Mouse (Mus musculus): ENCODE data around the gene BC049715. TPM values are rescaled to one million over a fixed set of nuclear protein-coding genes. Genes with fewer than 3 reads are reported as not detected.

Gene BC049715
- total and polyA plus RNA-seq, 2 experiments from 2014 or later: 1.2 to 4.2 TPM

DNA sequence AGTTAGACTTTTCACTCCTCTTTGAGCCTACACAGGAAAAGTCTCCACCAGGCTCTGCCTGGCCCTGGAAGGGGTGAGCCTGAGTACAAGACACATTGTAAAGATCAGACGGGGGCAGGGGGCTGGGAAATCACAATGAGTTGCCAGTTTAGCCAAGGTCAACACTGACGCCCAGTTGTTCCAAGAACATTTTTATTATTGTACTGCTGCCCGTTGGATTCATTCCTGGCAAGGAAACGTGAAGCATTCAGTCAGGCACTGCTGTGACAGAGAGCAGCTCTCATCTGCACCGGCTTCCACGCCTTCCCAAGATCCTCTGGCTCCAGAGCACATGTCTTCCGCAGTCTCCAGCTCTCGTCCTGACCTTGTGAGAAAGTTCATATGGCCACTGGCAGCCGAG, 60.4 kb downstream of the BC049715 start:
- H3K27ac ChIP-seq: no peak overlapping the region
- no peak for ATAC-seq
- no peak overlapping the region for H3K4me2 ChIP-seq (ENCODE audit: low read depth, low read length)
- DNase-seq (ENCODE audit: low spot score): peak; percentile 3
- whole genome bisulfite sequencing: 66% methylated on average over 9 of the region's 9 CpGs
- no peaks in the 10 kb centered on the region for H3K27me3 ChIP-seq (ENCODE audit: insufficient read depth, low read length)
- H3K4me3 ChIP-seq (ENCODE audit: low read length): no peak overlapping the region
- no peaks in the 10 kb centered on the region for H3K9me3 ChIP-seq (ENCODE audit: low read length)
- H3K9ac ChIP-seq (replicated peaks; ENCODE audit: low read length): no peak overlapping the region
- H3K4me1 ChIP-seq (ENCODE audit: insufficient read depth, low read length): no peaks in the 10 kb centered on the region
- TF ChIP-seq CTCF (IDR thresholded peaks at IDR 0.05; ENCODE audit: low read depth): no peak
- no peaks in the 10 kb centered on the region for H3K36me3 ChIP-seq (ENCODE audit: insufficient read depth, low read length)

DNA sequence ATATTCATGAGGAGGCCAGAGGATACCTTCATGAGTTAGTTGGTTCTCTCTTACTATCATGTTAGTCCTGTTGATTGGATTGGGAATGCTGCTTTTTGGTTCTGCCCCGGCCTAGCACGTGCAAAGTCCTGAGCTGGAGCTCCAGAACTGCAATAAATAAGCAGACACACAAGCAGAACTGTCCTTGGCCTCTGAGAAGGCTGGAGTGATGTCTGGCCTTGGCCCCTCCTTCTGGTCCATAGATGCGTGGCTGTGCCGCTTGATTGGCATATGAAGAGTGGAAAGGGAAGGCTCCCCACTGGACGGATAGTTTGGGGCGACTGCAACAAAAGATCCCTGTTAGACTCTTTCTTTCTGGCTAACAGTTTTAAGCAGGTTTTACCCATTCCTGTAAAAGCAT, 61.6 kb downstream of the BC049715 start:
- Histone ChIP-seq H3K36me3 (ENCODE audit: insufficient read depth, low read length) (no peaks in the 10 kb centered on the region), H3K27ac (no peak overlapping the region), H3K4me3 (ENCODE audit: low read length) (no peak overlapping the region), H3K27me3 (ENCODE audit: insufficient read depth, low read length) (no peaks in the 10 kb centered on the region), H3K9ac (replicated peaks; ENCODE audit: low read length) (no peak overlapping the region), H3K9me3 (ENCODE audit: low read length) (no peaks in the 10 kb centered on the region), H3K4me2 (ENCODE audit: low read depth, low read length) (no peak overlapping the region), H3K4me1 (ENCODE audit: insufficient read depth, low read length) (no peaks in the 10 kb centered on the region)
- 87% methylated on average over 6 of the region's 6 CpGs for WGBS
- no peak for TF ChIP-seq CTCF (IDR thresholded peaks at IDR 0.05; ENCODE audit: low read depth)
- no peak for DNase-seq (ENCODE audit: low spot score)
- ATAC-seq: no peak

- Histone ChIP-seq H3K27me3 (ENCODE audit: insufficient read depth, low read length) (no peaks in the 10 kb centered on the region), H3K9ac (replicated peaks; ENCODE audit: low read length) (no peak overlapping the region), H3K4me2 (ENCODE audit: low read depth, low read length) (no peak overlapping the region), H3K4me3 (ENCODE audit: low read length) (no peak overlapping the region), H3K4me1 (ENCODE audit: insufficient read depth, low read length) (no peaks in the 10 kb centered on the region), H3K9me3 (ENCODE audit: low read length) (no peaks in the 10 kb centered on the region), H3K36me3 (ENCODE audit: insufficient read depth, low read length) (no peaks in the 10 kb centered on the region), H3K27ac (no peak overlapping the region)
- DNase-seq (ENCODE audit: low spot score): no peak
- no peak for ATAC-seq
- no peak for TF ChIP-seq CTCF (IDR thresholded peaks at IDR 0.05; ENCODE audit: low read depth)
- WGBS: 92% methylated on average over 6 of the region's 6 CpGs
Observed at GRCm38 (mm10) chr6:136889554-136889953, 62.1 kb downstream of the BC049715 start.

Small RNA genes lying within 50 kb of the gene (microRNA-seq; reads per million reads assigned to microRNA genes)
- gene Gm44364: 0 reads per million in 2 experiments

Other genes with a start within 250 kb of the BC049715 start
- 0.32 TPM in 1 of 2 replicates, not detected in the other for gene Plbd1, start 165.7 kb upstream of the BC049715 start, total RNA-seq (2014; rRNA removed)
- 1.3 and 1.4 TPM in 2 replicates for gene Plbd1, start 165.7 kb upstream of the BC049715 start, polyA plus RNA-seq (2015; fragmentation: Nextera tagmentation; extraction: Ambion mirVana)
- gene Gucy2c, start 45.9 kb upstream of the BC049715 start, total RNA-seq (2014; rRNA removed): 0.50 and 0.52 TPM in 2 replicates
- gene Gucy2c, start 45.9 kb upstream of the BC049715 start, polyA plus RNA-seq (2015; fragmentation: Nextera tagmentation; extraction: Ambion mirVana): 0.28 and 0.45 TPM in 2 replicates
- gene Hist4h4, start 23.2 kb upstream of the BC049715 start, total RNA-seq (2014; rRNA removed): 80.5 and 164 TPM in 2 replicates
- gene Hist4h4, start 23.2 kb upstream of the BC049715 start, polyA plus RNA-seq (2015; fragmentation: Nextera tagmentation; extraction: Ambion mirVana): 0.39 and 0.47 TPM in 2 replicates
- gene H2afj, start 19.4 kb upstream of the BC049715 start, total RNA-seq (2014; rRNA removed): 36.8 and 42.0 TPM in 2 replicates
- gene H2afj, start 19.4 kb upstream of the BC049715 start, polyA plus RNA-seq (2015; fragmentation: Nextera tagmentation; extraction: Ambion mirVana): 116 and 119 TPM in 2 replicates
- gene Wbp11, start 607 bp downstream of the BC049715 start, total RNA-seq (2014; rRNA removed): 37.1 and 39.4 TPM in 2 replicates
- 78.1 and 81.2 TPM in 2 replicates for gene Wbp11, start 607 bp downstream of the BC049715 start, polyA plus RNA-seq (2015; fragmentation: Nextera tagmentation; extraction: Ambion mirVana)
- 1.8 TPM in 2 replicates for gene Smco3, start 7.8 kb downstream of the BC049715 start, total RNA-seq (2014; rRNA removed)
- gene Smco3, start 7.8 kb downstream of the BC049715 start, polyA plus RNA-seq (2015; fragmentation: Nextera tagmentation; extraction: Ambion mirVana): 0.56 and 1.3 TPM in 2 replicates
- 0.37 and 0.43 TPM in 2 replicates for gene Art4, start 30.1 kb downstream of the BC049715 start, total RNA-seq (2014; rRNA removed)
- 0.25 and 0.34 TPM in 2 replicates for gene Art4, start 30.1 kb downstream of the BC049715 start, polyA plus RNA-seq (2015; fragmentation: Nextera tagmentation; extraction: Ambion mirVana)
- gene Mgp, start 48.2 kb downstream of the BC049715 start, total RNA-seq (2014; rRNA removed): 23.6 and 34.6 TPM in 2 replicates
- 74.4 and 81.8 TPM in 2 replicates for gene Mgp, start 48.2 kb downstream of the BC049715 start, polyA plus RNA-seq (2015; fragmentation: Nextera tagmentation; extraction: Ambion mirVana)
- gene Erp27, start 94.6 kb downstream of the BC049715 start, total RNA-seq (2014; rRNA removed): not detected in 2 replicates
- not detected in 2 replicates for gene Erp27, start 94.6 kb downstream of the BC049715 start, polyA plus RNA-seq (2015; fragmentation: Nextera tagmentation; extraction: Ambion mirVana)
- not detected in 2 replicates for gene Pde6h, start 96.2 kb downstream of the BC049715 start, total RNA-seq (2014; rRNA removed)
- 0.76 and 1.3 TPM in 2 replicates for gene Pde6h, start 96.2 kb downstream of the BC049715 start, polyA plus RNA-seq (2015; fragmentation: Nextera tagmentation; extraction: Ambion mirVana)
- gene Arhgdib, start 114.3 kb downstream of the BC049715 start, total RNA-seq (2014; rRNA removed): 7.2 and 12.8 TPM in 2 replicates
- gene Arhgdib, start 114.3 kb downstream of the BC049715 start, polyA plus RNA-seq (2015; fragmentation: Nextera tagmentation; extraction: Ambion mirVana): 17.3 and 18.8 TPM in 2 replicates